Mouse (Mus musculus) heart, adult 8-10 months (tissue): ENCODE measurements around the gene Tsr2. TPM values are rescaled to one million over a fixed set of nuclear protein-coding genes. Genes with fewer than 3 reads are reported as not detected.
A peak's percentile ranks its signal among the peaks of the same experiment; 100 is the strongest.

ENCODE experiments used
- DNase-seq: peaks from one replicate; pipeline ENCODE4 v3.0.0; 2022; ENCODE audit warnings: low spot score
- total RNA-seq, 4 experiments: library from RNA; stranded (reverse); gene quantifications; 2 replicates each; pipeline ENCODE4 v1.2.4; 2022

Gene Tsr2
- total RNA-seq, 4 experiments from 2014 or later = 15.2 to 18.2 (median 16.1) TPM

DNA sequence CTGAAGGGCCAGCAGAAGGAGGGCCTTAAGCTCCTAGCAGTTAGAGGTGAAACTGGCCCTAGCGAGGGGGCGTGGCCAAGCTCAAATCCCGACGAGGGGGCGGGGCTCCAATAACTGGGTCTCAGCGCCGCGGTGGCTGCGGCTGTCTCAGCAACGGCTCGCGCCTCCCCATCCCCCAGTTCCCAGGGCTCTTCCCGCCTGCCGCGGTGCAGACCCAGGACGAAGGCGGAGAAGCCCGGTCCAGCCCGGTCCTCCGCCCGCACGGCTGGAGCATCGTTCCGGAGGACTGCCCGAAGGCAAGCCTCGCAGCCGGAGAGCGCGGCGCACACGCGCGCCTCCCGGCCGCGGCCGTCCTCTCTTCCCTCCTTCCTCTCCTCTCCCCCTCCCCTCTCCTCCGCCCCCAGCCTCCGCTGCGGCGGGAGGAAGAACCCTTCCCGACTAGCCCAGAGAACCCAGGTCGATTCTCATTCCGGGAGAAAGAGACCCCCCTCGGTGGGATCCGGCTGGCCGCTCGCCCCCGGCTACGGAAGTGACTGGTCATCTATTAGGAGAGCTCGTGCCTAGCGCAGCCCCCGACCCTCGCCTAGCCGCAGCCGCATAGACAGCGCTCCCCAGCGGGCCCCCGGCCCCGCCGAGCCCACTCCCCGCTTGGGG lies 49.4 kb downstream of the Tsr2 start:
- peak; percentile 82 for DNase-seq

DNA sequence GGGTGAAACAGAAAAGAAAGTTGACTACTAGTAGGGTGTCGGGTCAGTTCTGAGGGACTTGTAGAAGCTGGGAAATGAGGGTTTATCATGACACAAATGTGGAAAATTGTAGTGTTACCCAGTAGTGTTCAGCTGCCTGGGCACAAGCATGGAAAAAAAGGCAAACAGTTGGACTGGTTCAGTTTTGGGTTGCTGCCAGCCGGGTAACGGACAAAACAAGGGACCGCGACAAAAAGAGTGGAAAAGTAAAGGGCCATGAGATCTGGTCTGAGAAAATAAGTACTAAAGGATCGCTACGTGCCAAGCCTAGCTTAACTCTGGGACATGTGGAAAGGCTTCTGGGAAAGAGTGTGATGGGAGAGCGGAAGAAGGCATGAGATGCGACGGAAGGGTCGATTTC lies 50.0 kb downstream of the Tsr2 start:
- DNase-seq = no peak

DNA sequence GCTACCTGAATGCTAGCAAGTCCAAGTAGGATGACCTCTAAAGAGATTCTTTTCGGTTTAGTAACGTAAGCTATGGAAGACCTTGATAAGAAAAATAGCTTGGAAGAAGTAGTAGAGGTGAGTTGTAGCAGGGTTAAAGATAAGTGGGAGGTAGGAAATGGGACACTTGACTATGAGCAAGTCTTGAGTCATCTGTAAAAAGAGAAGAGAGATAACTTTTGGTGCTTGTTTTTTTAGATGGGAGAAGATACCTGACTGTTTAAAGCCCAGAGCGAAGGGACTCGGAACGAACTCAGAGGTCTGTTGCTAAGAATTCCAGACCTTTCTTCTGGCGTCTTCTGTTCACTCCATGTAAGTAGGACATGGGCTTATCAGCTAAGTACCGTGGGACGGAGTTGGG lies 50.5 kb downstream of the Tsr2 start, which contains the start of gene Fgd1:
Gene Fgd1 (plus strand): TSS at position 301 of the 400 bp plus-strand sequence.
- DNase-seq = no peak

DNA sequence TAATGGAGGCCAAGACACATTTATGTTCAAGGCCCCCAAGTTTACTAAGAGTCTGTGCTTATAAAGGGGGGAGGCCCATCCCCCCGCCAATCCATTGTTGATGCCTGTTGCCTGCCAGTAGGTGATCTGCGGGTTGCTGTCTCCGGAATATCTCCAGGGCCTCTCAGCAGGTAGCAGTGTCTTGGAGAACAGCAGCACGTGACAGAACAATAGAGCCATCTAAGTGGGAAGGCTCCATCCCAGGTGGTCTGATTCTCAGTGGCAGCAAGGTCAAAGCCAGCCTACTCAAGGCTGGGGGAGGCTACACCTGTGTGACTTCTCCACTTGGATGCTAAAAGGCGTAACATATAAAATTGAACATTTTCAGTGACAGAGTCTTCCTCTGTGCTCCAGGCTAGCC lies 55.1 kb downstream of the Tsr2 start:
- DNase-seq = no peak

Other genes with a start within 250 kb of the Tsr2 start
- gene Gnl3l, start 79.2 kb downstream of the Tsr2 start, total RNA-seq = 10 to 100 TPM; 34.4 to 41.6 (median 40.6) TPM
- 1 to 10 TPM; 6.5 to 9.4 (median 7.5) TPM for gene Fgd1, start 50.4 kb downstream of the Tsr2 start, total RNA-seq
- gene Wnk3, start 101.5 kb upstream of the Tsr2 start, total RNA-seq = under 1 TPM; 0.26 to 0.50 (median 0.41) TPM
- 10 to 100 TPM; 12.0 to 16.6 (median 15.2) TPM for gene Fam120c, start 247.6 kb upstream of the Tsr2 start, total RNA-seq